Mouse (Mus musculus) hindbrain, embryonic 13.5 days (tissue): ENCODE data around the gene Tsnax. TPM values are rescaled to one million over a fixed set of nuclear protein-coding genes. Genes with fewer than 3 reads are reported as not detected.

Experiments used
- ATAC-seq: fragments of 200-750 bp; cut with Nextera tagmentation; 2 replicates; pipeline ENCODE4 v1.8.0; 2017; ENCODE audit warnings: moderate TSS enrichment; ENCODE audit not compliant: low FRiP score
- H3K27ac ChIP-seq: fragments of 300-500 bp; sonication (generic); 2 replicates; pipeline ENCODE4 v1.5.1; 2015; ENCODE audit warnings: inconsistent platforms, mild to moderate bottlenecking, moderate library complexity
- H3K27me3 ChIP-seq: fragments of 300-500 bp; sonication (generic); 2 replicates; pipeline ENCODE4 v1.6.1; 2015; ENCODE audit warnings: mild to moderate bottlenecking, inconsistent platforms
- H3K36me3 ChIP-seq: fragments of 300-500 bp; sonication (generic); 2 replicates; pipeline ENCODE4 v1.6.1; 2015; ENCODE audit warnings: mild to moderate bottlenecking, inconsistent platforms
- H3K4me1 ChIP-seq: fragments of 300-500 bp; sonication (generic); replicated peaks from 2 replicates; pipeline ENCODE4 v1.6.1; 2015; ENCODE audit warnings: inconsistent platforms
- H3K4me2 ChIP-seq: fragments of 300-500 bp; sonication (generic); 2 replicates; pipeline ENCODE4 v1.6.1; 2015; ENCODE audit warnings: inconsistent platforms, mild to moderate bottlenecking, moderate library complexity
- H3K4me3 ChIP-seq: fragments of 300-500 bp; sonication (generic); 2 replicates; pipeline ENCODE4 v1.5.1; 2015; ENCODE audit warnings: mild to moderate bottlenecking, inconsistent platforms
- H3K9ac ChIP-seq: fragments of 300-500 bp; sonication (generic); 2 replicates; pipeline ENCODE4 v1.6.1; 2015; ENCODE audit warnings: mild to moderate bottlenecking, inconsistent platforms
- H3K9me3 ChIP-seq: fragments of 300-500 bp; sonication (generic); 2 replicates; pipeline ENCODE4 v1.6.1; 2016; ENCODE audit warnings: inconsistent platforms
- WGBS: fragments of 180-500 bp; shearing (Covaris S2); methylation state at CpG from one replicate; pipeline ENCODE4 v1.1.7; 2015; 5-methylcytosine and 5-hydroxymethylcytosine counted together
- polyA plus RNA-seq: library from polyadenylated mRNA; unstranded; fragments of >200 nt; fragmentation: Nextera tagmentation; extraction: Ambion mirVana; gene quantifications from 2 replicates; pipeline ENCODE4 v1.2.1, GENCODE M21; 2015

The Tsnax gene
- polyA plus RNA-seq, 1 experiment from 2014 or later, result 176 TPM

GRCm38 (mm10) chr8:125049051-125049750 is 36.4 kb downstream of the Tsnax start:
- H3K9me3 ChIP-seq, result no peaks in the 10 kb centered on the region
- H3K9ac ChIP-seq, result no peak overlapping the region
- H3K36me3 ChIP-seq, result no peaks in the 10 kb centered on the region
- no peak overlapping the region for H3K4me2 ChIP-seq
- H3K4me3 ChIP-seq, result no peak overlapping the region
- no peak for ATAC-seq
- peaks cover 26% of the 10 kb centered on the region for H3K27me3 ChIP-seq
- WGBS, result 66% methylated on average over 5 of the region's 5 CpGs
- H3K27ac ChIP-seq, result no peak overlapping the region
- peaks cover 9% of the 10 kb centered on the region for H3K4me1 ChIP-seq

DNA sequence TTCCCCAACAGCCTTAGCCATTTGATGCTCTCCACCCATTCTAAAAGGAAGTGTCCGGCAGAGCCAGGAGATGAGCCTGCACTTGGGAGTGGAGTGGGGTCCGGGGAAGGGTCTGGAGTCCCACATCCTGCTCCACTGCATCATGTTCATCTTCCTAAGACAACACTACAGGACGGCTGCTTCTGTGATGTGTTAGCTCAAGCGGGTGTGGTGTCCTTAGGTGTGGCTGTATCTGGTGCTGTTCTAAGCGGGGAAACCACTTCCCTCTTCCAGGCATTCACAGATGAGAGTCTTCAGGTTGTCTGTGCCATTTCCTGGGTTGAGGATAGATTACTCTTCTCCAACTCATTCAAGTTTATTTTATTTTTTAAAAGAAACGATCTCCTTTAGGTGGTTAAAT is 37.0 kb downstream of the Tsnax start:
- no peaks in the 10 kb centered on the region for H3K36me3 ChIP-seq
- no peak overlapping the region for H3K9ac ChIP-seq
- H3K4me3 ChIP-seq, result no peak overlapping the region
- no peak for ATAC-seq
- H3K27me3 ChIP-seq, result peaks cover 32% of the 10 kb centered on the region
- H3K4me2 ChIP-seq, result no peak overlapping the region
- H3K27ac ChIP-seq, result no peak overlapping the region
- no peaks in the 10 kb centered on the region for H3K9me3 ChIP-seq
- H3K4me1 ChIP-seq, result peaks cover 16% of the 10 kb centered on the region
- 88% methylated on average over 6 of the region's 6 CpGs for WGBS

DNA sequence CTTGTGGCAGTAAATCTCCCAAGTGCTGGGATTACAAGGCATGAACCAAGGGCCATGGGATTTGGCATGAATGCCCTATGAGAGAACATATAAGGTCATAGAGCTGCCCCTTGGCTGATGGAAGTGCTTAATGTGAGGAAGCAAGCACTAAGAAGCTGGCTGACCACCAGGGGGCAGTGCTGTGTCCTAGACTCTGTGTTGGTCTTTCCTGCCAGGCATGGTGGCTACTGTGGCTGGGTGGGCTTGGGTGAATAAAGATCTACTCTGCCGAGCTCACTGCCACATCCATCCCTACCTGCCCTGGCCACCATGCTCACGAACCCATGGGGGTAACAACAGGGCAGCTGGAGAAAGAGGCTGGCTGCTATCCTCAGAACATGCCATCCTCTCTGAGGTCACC is 39.2 kb downstream of the Tsnax start:
- 43% methylated on average over 2 of the region's 2 CpGs for WGBS
- no peaks in the 10 kb centered on the region for H3K36me3 ChIP-seq
- peaks cover 17% of the 10 kb centered on the region for H3K4me1 ChIP-seq
- no peak for ATAC-seq
- H3K4me3 ChIP-seq, result no peak overlapping the region
- peaks cover 43% of the 10 kb centered on the region for H3K27me3 ChIP-seq
- H3K9me3 ChIP-seq, result no peaks in the 10 kb centered on the region
- H3K27ac ChIP-seq, result no peak overlapping the region
- no peak overlapping the region for H3K9ac ChIP-seq
- H3K4me2 ChIP-seq, result no peak overlapping the region

GRCm38 (mm10) chr8:125053505-125054435 is 41.0 kb downstream of the Tsnax start, which contains the start of gene Disc1:
Gene Disc1 (plus strand): TSS chr8:125054195.
- Histone ChIP-seq H3K36me3 (no peaks in the 10 kb centered on the region), H3K9ac (peak within 1 kb of the TSS; percentile 82), H3K27me3 (peaks cover 43% of the 10 kb centered on the region), H3K4me2 (peak within 1 kb of the TSS; percentile 96), H3K4me1 (peaks cover 17% of the 10 kb centered on the region), H3K9me3 (no peaks in the 10 kb centered on the region), H3K4me3 (peak within 1 kb of the TSS; percentile 64), H3K27ac (peak within 1 kb of the TSS; percentile 74)
- 3% methylated on average over 39 of the region's 65 CpGs for WGBS
- peak; percentile 63 for ATAC-seq

GRCm38 (mm10) chr8:125054436-125054810 is 41.6 kb downstream of the Tsnax start:
- H3K27me3 ChIP-seq, result peaks cover 48% of the 10 kb centered on the region
- H3K9me3 ChIP-seq, result no peaks in the 10 kb centered on the region
- ATAC-seq, result peak; percentile 34
- H3K36me3 ChIP-seq, result no peaks in the 10 kb centered on the region
- WGBS, result 0% methylated on average over 38 of the region's 38 CpGs
- H3K4me3 ChIP-seq, result peak overlapping the region; percentile 64
- H3K27ac ChIP-seq, result peak overlapping the region; percentile 74
- H3K4me1 ChIP-seq, result peaks cover 17% of the 10 kb centered on the region
- H3K4me2 ChIP-seq, result peak overlapping the region; percentile 96
- peak overlapping the region; percentile 82 for H3K9ac ChIP-seq

DNA sequence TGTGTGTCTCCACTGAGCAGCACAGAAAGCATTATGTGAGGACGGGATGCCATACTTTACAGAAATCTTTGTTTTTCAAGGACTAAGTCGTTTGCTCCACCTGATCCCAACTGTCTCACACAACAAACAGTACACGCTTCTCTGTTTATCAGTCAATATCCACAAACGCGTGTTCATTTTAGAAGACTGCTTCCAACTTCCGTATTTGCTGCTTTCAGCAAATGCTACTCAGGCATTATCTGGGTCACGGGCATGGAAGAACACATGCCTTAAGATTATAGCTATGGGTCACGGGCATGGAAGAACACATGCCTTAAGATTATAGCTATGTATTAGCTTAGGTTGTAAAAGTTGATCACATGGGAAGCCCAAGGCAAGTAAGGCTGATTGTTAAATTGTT is 48.1 kb downstream of the Tsnax start:
- H3K9ac ChIP-seq, result no peak overlapping the region
- peaks cover 13% of the 10 kb centered on the region for H3K27me3 ChIP-seq
- H3K9me3 ChIP-seq, result no peaks in the 10 kb centered on the region
- WGBS, result 89% methylated on average over 8 of the region's 8 CpGs
- no peak overlapping the region for H3K4me3 ChIP-seq
- no peak for ATAC-seq
- H3K36me3 ChIP-seq, result no peaks in the 10 kb centered on the region
- no peak overlapping the region for H3K4me2 ChIP-seq
- H3K27ac ChIP-seq, result no peak overlapping the region
- H3K4me1 ChIP-seq, result no peaks in the 10 kb centered on the region

- Histone ChIP-seq H3K4me2 (no peak overlapping the region), H3K4me3 (no peak overlapping the region), H3K9me3 (no peaks in the 10 kb centered on the region), H3K27ac (no peak overlapping the region), H3K4me1 (peaks cover 21% of the 10 kb centered on the region), H3K36me3 (no peaks in the 10 kb centered on the region), H3K27me3 (0 out of 2 replicates have a peak, but pooled peaks cover 5% of the 10 kb centered on the region), H3K9ac (no peak overlapping the region)
- no peak for ATAC-seq
- 83% methylated on average over 6 of the region's 6 CpGs for WGBS
Observed at GRCm38 (mm10) chr8:125065596-125065995, 52.8 kb downstream of the Tsnax start.

DNA sequence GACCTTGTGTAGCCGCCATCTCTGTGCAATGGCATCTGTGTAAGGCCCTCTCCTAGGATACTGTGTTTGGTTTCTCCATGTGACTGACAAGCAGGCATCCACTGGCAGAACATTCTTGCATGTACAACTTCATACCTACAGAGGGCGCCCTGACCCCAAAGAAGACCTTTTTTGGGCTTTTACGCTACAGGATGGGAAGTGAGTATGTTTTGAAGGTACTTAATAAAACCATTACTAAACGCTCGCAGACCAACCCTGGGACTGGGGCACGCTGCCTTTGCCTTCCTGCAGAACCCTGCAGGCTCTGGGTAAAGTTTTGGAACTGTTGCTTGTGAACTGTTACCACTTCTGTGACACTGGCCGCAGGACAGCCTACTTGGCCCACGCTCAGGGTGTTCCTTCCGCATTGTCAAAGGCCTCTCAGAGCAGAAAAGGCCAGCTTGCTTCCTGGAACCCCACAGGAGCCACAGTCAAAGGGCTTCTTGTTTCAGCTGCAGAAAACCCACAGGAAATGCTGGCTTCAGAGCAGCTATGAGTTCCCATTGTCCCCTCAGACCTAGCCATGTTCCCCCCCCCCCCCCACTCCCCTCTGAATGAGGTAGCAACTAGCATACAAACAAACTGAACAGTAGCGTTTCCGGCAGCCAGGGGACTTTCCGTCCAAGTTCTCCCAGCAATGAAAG is 54.3 kb downstream of the Tsnax start:
- Histone ChIP-seq H3K4me3 (no peak overlapping the region), H3K27ac (peak overlapping the region; percentile 65), H3K27me3 (0 out of 2 replicates have a peak, but pooled peaks cover 5% of the 10 kb centered on the region), H3K36me3 (no peaks in the 10 kb centered on the region), H3K9ac (no peak overlapping the region), H3K4me1 (peaks cover 21% of the 10 kb centered on the region), H3K9me3 (no peaks in the 10 kb centered on the region), H3K4me2 (no peak overlapping the region)
- WGBS, result 41% methylated on average over 12 of the region's 12 CpGs
- ATAC-seq, result peak; percentile 48

DNA sequence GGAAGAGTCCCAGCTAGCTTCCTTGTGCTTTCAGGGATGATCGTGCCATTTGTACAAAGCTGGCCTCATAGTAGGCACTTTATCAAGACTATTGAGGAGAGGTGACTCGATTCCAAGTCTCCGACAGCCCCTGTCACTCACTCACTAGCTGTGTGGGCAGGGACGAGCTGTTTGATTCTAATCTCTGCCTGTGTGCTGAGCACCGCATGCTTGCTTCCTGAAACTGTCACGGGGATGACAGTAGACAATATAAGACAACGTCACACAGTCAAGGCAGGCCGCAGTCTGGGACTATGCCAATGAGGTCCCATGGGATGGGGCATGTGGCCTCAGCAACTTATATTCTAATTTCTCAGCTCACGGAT is 54.8 kb downstream of the Tsnax start:
- Histone ChIP-seq H3K4me1 (peaks cover 21% of the 10 kb centered on the region), H3K36me3 (no peaks in the 10 kb centered on the region), H3K9ac (no peak overlapping the region), H3K27ac (peak overlapping the region; percentile 65), H3K4me2 (no peak overlapping the region), H3K9me3 (no peaks in the 10 kb centered on the region), H3K4me3 (no peak overlapping the region), H3K27me3 (0 out of 2 replicates have a peak, but pooled peaks cover 5% of the 10 kb centered on the region)
- ATAC-seq, result peak; percentile 76
- 61% methylated on average over 9 of the region's 9 CpGs for WGBS

DNA sequence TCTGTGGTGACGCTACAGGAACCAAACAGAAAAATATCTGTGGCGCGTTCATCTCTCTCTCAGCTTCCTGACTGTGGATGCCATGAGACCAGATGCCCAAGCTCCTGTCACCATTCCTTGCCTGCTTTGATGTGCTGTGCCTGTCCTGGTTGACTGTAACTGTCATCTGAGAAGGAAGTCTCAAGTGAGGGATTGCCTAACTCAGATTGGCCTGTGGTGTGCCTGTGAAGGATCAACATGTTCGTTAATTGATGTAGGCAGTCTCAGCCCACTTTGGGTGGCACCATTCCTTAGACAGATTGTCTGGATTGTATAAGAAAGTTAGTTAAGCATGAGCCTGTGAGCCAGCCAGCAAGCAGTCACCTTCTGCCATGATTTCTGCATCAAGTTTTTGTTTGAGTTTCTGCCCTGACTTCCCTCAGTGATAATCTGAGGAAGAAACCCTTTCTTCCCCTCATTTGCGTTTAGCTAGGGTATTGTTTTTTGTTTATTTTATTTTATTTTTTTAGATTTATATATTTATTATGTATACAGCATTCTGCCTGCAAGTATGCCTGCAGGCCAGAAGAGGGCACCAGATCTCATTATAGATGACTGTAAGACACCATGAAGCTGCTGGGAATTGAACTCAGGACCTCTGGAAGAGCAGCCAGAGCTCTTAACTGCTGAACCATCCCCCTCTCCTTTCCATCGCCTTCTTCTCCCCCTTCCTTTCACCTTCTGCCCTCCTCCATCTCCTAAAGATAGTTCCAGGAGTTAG is 55.5 kb downstream of the Tsnax start:
- WGBS, result 79% methylated on average over 6 of the region's 6 CpGs
- peak overlapping the region; percentile 65 for H3K27ac ChIP-seq
- no peak for ATAC-seq

GRCm38 (mm10) chr8:125069304-125069703 is 56.5 kb downstream of the Tsnax start:
- ATAC-seq, result no peak
- 80% methylated on average over 7 of the region's 7 CpGs for WGBS
- Histone ChIP-seq H3K27ac (no peak overlapping the region), H3K4me3 (no peak overlapping the region), H3K27me3 (0 out of 2 replicates have a peak, but pooled peaks cover 5% of the 10 kb centered on the region), H3K4me1 (peaks cover 21% of the 10 kb centered on the region), H3K9me3 (no peaks in the 10 kb centered on the region), H3K4me2 (no peak overlapping the region), H3K36me3 (no peaks in the 10 kb centered on the region), H3K9ac (no peak overlapping the region)

More for the DNA sequence above, 55.5 kb downstream of the Tsnax start:
- Histone ChIP-seq H3K9me3 (no peaks in the 10 kb centered on the region), H3K27me3 (0 out of 2 replicates have a peak, but pooled peaks cover 5% of the 10 kb centered on the region), H3K4me2 (no peak overlapping the region), H3K4me3 (no peak overlapping the region), H3K36me3 (no peaks in the 10 kb centered on the region), H3K9ac (no peak overlapping the region), H3K4me1 (peaks cover 21% of the 10 kb centered on the region)
